Mouse (Mus musculus): ENCODE results near the gene Tcaim. TPM values are rescaled to one million over a fixed set of nuclear protein-coding genes. Genes with fewer than 3 reads are reported as not detected.

The Tcaim gene
- polyA plus RNA-seq, 1 experiment from 2014 or later = 3.7 TPM

- Histone ChIP-seq H3K9ac (replicated peaks) (no peak overlapping the region), H3K4me3 (ENCODE audit: low read depth, low read length) (no peak overlapping the region), H3K27ac (ENCODE audit: low read depth) (peak overlapping the region; percentile 48; the same call in 1 of the 2 replicates), H3K4me2 (ENCODE audit: low read depth, low read length) (no peak overlapping the region), H3K27me3 (ENCODE audit: insufficient read depth, low read length) (no peaks in the 10 kb centered on the region), H3K36me3 (replicated peaks; ENCODE audit: insufficient read depth, low read length) (no peaks in the 10 kb centered on the region), H3K4me1 (ENCODE audit: insufficient read depth) (no peaks in the 10 kb centered on the region), H3K9me3 (ENCODE audit: low read length) (peaks cover 9% of the 10 kb centered on the region)
- 76% methylated on average over 4 of the region's 4 CpGs for WGBS (ENCODE audit: insufficient replicate concordance)
- no peak for DNase-seq
- TF ChIP-seq EP300 (IDR thresholded peaks at IDR 0.05; ENCODE audit: low read depth) = no peak
- no peak for TF ChIP-seq CTCF (IDR thresholded peaks at IDR 0.05; ENCODE audit: low read depth)
- ATAC-seq = peak; percentile 78
These were observed 67.3 kb downstream of the Tcaim start for GRCm38 (mm10) chr9:122872595-122872994.

GRCm38 (mm10) chr9:122874653-122875052 is 69.3 kb downstream of the Tcaim start:
- no peak overlapping the region for H3K4me2 ChIP-seq (ENCODE audit: low read depth, low read length)
- H3K36me3 ChIP-seq (replicated peaks; ENCODE audit: insufficient read depth, low read length) = no peaks in the 10 kb centered on the region
- WGBS (ENCODE audit: insufficient replicate concordance) = 59% methylated on average over 1 of the region's 1 CpGs
- H3K27me3 ChIP-seq (ENCODE audit: insufficient read depth, low read length) = no peaks in the 10 kb centered on the region
- H3K27ac ChIP-seq (ENCODE audit: low read depth) = no peak overlapping the region
- DNase-seq = no peak
- no peaks in the 10 kb centered on the region for H3K4me1 ChIP-seq (ENCODE audit: insufficient read depth)
- H3K4me3 ChIP-seq (ENCODE audit: low read depth, low read length) = no peak overlapping the region
- peaks cover 9% of the 10 kb centered on the region for H3K9me3 ChIP-seq (ENCODE audit: low read length)
- no peak overlapping the region for H3K9ac ChIP-seq (replicated peaks)
- ATAC-seq = no peak
- TF ChIP-seq EP300 (IDR thresholded peaks at IDR 0.05; ENCODE audit: low read depth) (no peak), CTCF (IDR thresholded peaks at IDR 0.05; ENCODE audit: low read depth) (no peak)

GRCm38 (mm10) chr9:122875145-122875544 is 69.8 kb downstream of the Tcaim start:
- no peaks in the 10 kb centered on the region for H3K4me1 ChIP-seq (ENCODE audit: insufficient read depth)
- H3K9ac ChIP-seq (replicated peaks) = no peak overlapping the region
- TF ChIP-seq EP300 (IDR thresholded peaks at IDR 0.05; ENCODE audit: low read depth) (no peak), CTCF (IDR thresholded peaks at IDR 0.05; ENCODE audit: low read depth) (no peak)
- no peaks in the 10 kb centered on the region for H3K36me3 ChIP-seq (replicated peaks; ENCODE audit: insufficient read depth, low read length)
- no peak overlapping the region for H3K4me2 ChIP-seq (ENCODE audit: low read depth, low read length)
- WGBS (ENCODE audit: insufficient replicate concordance) = 81% methylated on average over 2 of the region's 2 CpGs
- DNase-seq (no peak), ATAC-seq (no peak)
- H3K27ac ChIP-seq (ENCODE audit: low read depth) = no peak overlapping the region
- H3K9me3 ChIP-seq (ENCODE audit: low read length) = peaks cover 9% of the 10 kb centered on the region
- H3K4me3 ChIP-seq (ENCODE audit: low read depth, low read length) = no peak overlapping the region
- H3K27me3 ChIP-seq (ENCODE audit: insufficient read depth, low read length) = no peaks in the 10 kb centered on the region

- Histone ChIP-seq H3K36me3 (replicated peaks; ENCODE audit: insufficient read depth, low read length) (no peaks in the 10 kb centered on the region), H3K4me2 (ENCODE audit: low read depth, low read length) (peak within 1 kb of the TSS; percentile 91), H3K9me3 (ENCODE audit: low read length) (peaks cover 4% of the 10 kb centered on the region), H3K27me3 (ENCODE audit: insufficient read depth, low read length) (no peaks in the 10 kb centered on the region), H3K27ac (ENCODE audit: low read depth) (no peak within 1 kb of the TSS), H3K4me3 (ENCODE audit: low read depth, low read length) (peak within 1 kb of the TSS; percentile 62), H3K4me1 (ENCODE audit: insufficient read depth) (peaks cover 6% of the 10 kb centered on the region; the same call in 1 of the 2 replicates), H3K9ac (replicated peaks) (no peak within 1 kb of the TSS)
- 72% methylated on average over 3 of the region's 3 CpGs for whole genome bisulfite sequencing (ENCODE audit: insufficient replicate concordance)
- TF ChIP-seq EP300 (IDR thresholded peaks at IDR 0.05; ENCODE audit: low read depth) (no peak), CTCF (IDR thresholded peaks at IDR 0.05; ENCODE audit: low read depth) (no peak)
- DNase-seq (no peak), ATAC-seq (no peak)
These were observed 80.0 kb downstream of the Tcaim start, which contains the start of gene Zkscan7 for GRCm38 (mm10) chr9:122885385-122885784. Zkscan7 (plus strand) TSS chr9:122885685.

Other genes with a start within 250 kb of the Tcaim start
- gene Topaz1, start 58.2 kb upstream of the Tcaim start, polyA plus RNA-seq (2015; fragmentation: Nextera tagmentation; extraction: Ambion mirVana) = not detected in 2 replicates
- gene Gm35549, start 38.5 kb downstream of the Tcaim start, polyA plus RNA-seq (2015; fragmentation: Nextera tagmentation; extraction: Ambion mirVana) = not detected in 2 replicates
- 8.5 and 9.4 TPM in 2 replicates for gene Zfp445, start 60.5 kb downstream of the Tcaim start, polyA plus RNA-seq (2015; fragmentation: Nextera tagmentation; extraction: Ambion mirVana)
- 1.2 and 1.5 TPM in 2 replicates for gene Zkscan7, start 80.1 kb downstream of the Tcaim start, polyA plus RNA-seq (2015; fragmentation: Nextera tagmentation; extraction: Ambion mirVana)
- 1.8 and 2.0 TPM in 2 replicates for gene Zfp105, start 117.5 kb downstream of the Tcaim start, polyA plus RNA-seq (2015; fragmentation: Nextera tagmentation; extraction: Ambion mirVana)
- 18.7 and 20.6 TPM in 2 replicates for gene 1110059G10Rik, start 145.5 kb downstream of the Tcaim start, polyA plus RNA-seq (2015; fragmentation: Nextera tagmentation; extraction: Ambion mirVana)
- gene Kif15, start 145.5 kb downstream of the Tcaim start, polyA plus RNA-seq (2015; fragmentation: Nextera tagmentation; extraction: Ambion mirVana) = 14.4 TPM in 2 replicates
- 13.7 and 14.8 TPM in 2 replicates for gene Tmem42, start 215.8 kb downstream of the Tcaim start, polyA plus RNA-seq (2015; fragmentation: Nextera tagmentation; extraction: Ambion mirVana)
- 0.13 and 0.15 TPM in 2 replicates for gene Tgm4, start 229.2 kb downstream of the Tcaim start, polyA plus RNA-seq (2015; fragmentation: Nextera tagmentation; extraction: Ambion mirVana)

Data from liver, postnatal 0 days (tissue).